Mouse (Mus musculus) gastrocnemius, adult 8-10 months (tissue): ENCODE measurements around the gene S1pr4. TPM values are rescaled to one million over a fixed set of nuclear protein-coding genes. Genes with fewer than 3 reads are reported as not detected.

Experiments used
- DNase-seq, 2 experiments: peaks; one replicate each; pipeline ENCODE4 v3.0.0; 2022; ENCODE audit warnings: low spot score in 2 of 2
- total RNA-seq, 4 experiments: library from RNA; stranded (reverse); gene quantifications; 2 replicates each; pipeline ENCODE4 v1.2.4; 2022

S1pr4 gene
- total RNA-seq, 4 experiments from 2014 or later: 0.27 to 1.0 (median 0.59) TPM

DNA sequence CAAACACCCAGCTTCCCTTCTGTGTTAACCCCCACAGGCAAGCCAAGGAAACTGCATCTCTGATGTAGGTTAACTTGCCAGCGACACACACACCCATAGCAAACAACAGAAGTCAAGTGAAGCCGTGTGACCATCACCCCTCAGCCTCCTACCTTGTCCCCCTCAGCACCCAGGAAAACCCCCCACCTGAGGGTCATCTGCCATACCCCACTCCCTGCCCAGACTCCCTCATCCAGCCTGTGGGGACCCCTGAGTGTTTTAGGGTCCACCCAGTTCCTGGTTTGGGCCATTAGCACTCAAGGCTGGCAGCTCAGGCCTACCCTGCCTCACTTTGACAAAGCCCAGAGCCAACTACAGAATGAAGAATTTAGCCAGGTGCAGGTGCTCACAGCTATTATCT lies 33.9 kb downstream of the S1pr4 start:
- DNase-seq: no peak

DNA sequence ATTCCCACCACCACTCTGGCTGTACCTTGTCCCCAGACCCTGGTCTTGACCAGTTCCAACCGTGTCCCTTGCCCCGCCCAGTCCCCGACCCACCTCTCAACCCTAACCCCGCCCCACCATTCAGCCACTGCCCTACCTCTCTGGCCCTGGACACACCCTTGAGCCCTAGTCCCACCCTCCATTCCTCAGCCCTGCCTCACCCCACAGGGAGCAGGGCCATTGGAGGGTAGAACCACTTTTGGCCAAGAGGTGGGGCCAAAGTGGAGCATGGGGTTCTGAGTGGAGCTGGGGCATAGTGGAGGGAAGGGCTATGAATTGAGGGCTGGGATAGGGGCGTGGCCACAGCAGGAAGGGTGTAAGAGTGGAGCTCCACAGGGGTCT lies 34.7 kb downstream of the S1pr4 start:
- no peak for DNase-seq

DNA sequence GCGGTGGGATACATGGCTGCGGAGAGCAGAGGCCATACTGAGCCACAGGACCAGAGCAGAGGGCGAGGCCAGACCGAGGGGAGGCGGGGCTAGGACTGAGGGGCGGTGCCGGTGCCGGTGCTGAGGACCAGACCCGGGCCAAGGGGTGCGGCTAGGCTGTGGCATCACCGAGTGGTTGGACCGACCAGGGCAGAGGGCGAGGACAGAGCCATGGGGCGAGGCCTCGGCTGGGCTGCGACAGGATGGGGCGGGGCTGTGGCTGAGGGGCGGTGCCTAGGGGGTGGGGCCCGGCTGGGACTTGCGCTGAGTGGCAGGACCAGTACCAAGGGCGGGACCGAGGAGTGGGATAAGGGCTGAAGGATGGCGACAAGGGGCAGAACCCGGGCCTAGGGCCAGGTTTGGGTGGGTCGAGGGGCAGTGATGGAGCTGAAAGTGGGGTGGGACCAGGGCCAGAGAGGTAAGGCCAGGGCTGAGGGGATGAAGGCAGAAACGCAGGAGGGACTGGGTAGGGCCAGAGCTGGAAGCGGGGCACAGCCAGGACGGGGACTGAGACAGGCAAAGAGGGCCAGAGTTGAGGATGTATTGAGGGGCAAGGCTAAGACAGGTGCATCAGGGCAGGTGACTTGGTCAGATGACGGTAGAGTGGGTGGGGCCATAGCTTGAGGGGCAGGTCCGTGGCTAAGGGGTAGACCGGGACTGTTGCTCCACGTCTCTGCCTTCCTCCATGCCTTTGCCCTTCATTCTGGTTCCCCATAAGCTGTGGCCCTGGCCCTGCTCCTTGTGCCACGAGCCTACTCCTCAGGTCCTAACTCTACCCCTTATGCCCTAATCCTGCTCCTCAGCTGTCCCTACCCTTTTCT lies 35.3 kb downstream of the S1pr4 start:
- peak in 1 of 2 experiments; percentile 53 for DNase-seq

DNA sequence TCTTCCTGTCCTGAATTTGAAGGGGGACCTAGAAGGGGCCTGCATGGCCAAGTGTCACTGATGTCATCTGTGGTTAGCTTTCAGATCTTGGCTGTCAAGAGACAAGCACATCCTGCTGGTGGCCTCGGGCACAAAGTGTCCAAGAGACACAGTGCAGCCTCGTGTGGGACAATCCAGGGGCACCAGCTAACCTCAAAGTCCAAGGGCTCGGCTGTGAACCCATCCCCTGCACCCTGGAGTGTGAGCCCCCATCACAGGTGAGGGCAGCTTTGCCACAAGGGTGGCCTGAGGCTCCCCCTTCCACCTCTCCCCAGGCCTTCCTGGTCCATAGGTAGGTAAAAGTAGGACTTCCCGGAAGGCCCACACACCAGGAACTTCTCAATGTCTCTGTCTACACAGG lies 36.4 kb downstream of the S1pr4 start:
- no peak for DNase-seq

DNA sequence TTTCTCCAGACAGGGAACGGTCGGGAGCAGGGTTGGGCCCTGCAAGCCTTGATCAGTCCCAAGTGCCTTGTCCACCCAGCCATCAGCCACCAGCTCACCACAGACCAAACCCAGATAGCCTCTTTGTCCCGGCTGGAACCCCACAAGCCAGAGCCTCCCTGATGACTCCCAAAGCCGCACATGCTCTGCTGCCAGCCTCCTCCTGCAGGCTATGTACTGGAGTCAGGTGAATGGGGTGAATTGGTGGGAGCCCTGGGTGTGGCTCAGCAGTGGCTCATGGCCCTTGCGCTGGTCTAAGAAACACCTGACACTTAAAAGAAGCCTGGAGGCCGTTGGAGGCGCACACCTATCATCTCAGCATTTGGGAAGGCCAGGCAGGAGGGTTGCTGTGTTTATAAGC lies 37.0 kb downstream of the S1pr4 start:
- DNase-seq: no peak

DNA sequence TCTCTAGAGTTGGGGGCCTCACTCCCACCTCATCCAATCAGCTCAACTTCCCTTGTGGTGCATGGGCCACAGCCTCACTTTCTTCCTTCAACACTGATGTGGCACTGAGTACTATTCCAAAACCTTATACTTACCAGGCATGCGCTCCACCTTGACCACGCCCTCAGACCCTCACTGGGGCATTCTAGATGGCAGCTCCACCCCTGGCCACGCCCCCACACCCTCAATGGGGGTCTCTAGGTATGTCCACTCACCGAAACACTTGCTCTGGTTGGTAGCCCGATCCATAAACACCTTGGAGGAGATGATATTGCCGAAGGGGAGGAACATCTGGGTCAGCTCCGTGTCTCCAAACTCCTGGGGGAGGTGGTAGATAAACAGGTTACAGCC lies 37.5 kb downstream of the S1pr4 start:
- no peak for DNase-seq

DNA sequence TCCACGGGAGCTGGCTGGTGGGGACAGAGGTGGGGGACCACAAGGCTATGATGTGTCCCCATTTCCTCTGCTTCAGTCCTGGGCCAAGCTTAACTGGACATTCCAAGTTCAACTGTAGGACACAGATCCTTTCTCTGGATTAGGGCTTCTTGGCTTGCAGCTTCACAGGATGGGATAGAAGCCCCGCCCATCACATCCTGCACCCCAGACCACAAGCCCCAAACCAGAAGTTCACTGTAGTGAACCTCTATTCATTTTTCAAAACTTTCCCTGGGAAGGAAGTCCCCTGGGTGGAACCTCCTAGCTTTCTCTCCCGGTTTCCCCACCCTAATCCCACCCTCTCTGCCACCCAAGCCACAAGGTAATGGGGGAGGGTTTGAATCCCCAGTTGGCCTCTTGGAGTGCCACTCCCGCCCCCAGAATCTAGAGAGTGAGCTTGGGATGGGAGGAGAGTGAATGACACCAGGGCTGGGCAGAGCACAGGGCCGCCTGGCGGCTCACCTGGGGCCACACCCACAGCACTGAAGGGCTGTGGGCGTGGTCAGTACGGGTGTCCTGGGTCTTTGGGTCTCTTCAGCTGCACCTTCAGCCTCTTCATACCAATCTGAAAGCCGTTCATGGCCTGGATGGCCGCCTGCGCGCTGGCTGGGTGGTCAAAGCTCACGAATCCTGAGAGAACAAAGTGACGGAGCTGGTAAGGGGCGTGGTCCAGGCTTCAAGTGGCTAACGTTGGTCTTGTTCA lies 38.1 kb downstream of the S1pr4 start:
- no peak for DNase-seq

DNA sequence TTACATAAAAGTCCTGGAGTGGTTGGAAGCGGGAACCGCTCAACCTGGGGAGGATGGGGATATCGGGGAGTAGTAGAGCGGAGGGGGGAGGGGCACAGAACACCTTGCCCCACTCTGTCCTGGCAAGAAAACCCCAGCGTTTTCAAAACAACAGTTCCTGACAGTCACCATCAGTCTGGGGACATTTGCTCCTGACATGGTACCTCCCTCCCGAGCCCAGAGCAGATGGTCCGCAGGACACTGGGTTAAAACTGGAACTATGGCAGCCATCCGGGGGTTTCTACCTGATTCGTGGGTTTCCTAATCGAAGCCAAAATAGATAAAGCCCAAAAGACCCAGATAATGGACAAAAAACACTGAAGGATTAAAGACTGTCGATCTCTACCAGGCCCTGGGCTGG lies 39.0 kb downstream of the S1pr4 start:
- no peak for DNase-seq

DNA sequence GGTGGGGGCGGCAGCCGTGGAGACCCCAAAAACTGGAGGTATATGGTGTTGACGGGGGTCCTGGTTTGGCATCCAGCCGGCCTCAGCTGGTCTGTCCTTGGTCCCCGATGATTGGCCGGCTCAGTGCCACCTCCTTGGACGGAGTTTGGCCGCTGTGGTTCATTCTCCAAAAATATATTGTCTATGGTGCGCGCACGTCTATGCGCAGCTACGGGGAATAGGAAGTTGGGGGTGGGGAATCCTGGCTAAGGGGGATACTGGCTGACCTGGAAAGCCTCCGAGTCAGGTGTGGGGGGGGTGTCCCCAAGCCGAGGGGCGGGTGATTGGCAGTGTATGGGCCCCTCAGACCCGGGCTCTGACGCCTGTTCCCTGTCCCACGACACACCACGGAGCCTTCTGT lies 39.5 kb downstream of the S1pr4 start:
- DNase-seq: no peak

DNA sequence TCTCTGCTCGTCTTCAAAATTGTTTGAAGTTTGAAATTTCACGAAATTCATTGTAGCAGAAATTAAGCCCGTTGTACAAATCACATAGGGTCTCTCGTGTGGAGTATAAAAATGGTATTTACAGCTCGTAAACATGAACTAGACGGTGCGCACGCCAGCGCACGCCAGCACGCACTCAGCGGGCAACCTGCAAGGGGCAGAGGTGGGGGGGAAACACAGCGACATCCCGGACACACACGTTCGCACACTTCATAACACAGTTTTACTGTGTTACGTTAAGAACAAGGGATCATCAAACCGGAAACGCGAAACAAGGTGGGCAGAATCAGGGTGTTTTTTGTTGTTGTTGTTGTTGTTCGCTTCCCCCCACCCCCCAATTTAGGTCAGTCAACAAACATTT lies 40.5 kb downstream of the S1pr4 start:
- DNase-seq: no peak

DNA sequence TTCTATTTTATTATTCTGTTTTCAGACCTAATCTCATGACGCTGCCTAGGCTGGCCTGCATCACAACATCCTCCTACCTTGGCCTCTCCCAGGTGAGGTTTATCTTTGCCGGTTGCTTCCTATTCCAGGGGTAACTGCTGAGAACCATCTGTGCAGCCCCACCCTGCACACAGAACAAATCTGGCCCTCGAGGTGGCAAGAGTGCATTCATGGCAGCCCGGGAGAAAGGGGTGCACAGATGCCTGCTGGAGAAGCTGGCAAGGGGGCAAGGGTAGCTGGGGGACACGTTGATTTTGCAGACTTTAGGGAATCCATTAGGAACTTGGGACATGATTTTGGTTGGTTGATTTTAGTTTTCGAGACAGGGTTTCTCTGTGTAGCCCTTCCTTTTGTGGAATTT lies 41.7 kb downstream of the S1pr4 start:
- no peak for DNase-seq

DNA sequence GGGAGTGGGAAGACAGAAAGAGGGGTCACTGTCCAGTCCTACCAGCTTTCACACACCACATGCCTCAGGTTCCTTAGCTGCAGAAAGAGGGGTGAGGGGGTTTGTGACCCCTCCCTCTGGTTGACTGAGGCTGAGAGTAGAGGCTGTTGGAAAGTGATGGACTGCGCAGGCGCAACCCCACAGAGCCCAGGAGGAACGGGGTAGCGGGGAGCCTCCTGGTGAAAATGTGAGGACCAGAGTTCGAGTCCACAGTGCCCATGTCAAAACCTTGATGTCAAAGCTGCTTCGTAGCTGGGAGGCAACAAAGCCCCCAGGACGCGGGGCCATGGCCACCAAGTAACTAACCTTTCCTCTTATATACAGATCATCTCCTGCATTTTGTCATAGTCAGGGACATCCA lies 42.3 kb downstream of the S1pr4 start:
- no peak for DNase-seq

DNA sequence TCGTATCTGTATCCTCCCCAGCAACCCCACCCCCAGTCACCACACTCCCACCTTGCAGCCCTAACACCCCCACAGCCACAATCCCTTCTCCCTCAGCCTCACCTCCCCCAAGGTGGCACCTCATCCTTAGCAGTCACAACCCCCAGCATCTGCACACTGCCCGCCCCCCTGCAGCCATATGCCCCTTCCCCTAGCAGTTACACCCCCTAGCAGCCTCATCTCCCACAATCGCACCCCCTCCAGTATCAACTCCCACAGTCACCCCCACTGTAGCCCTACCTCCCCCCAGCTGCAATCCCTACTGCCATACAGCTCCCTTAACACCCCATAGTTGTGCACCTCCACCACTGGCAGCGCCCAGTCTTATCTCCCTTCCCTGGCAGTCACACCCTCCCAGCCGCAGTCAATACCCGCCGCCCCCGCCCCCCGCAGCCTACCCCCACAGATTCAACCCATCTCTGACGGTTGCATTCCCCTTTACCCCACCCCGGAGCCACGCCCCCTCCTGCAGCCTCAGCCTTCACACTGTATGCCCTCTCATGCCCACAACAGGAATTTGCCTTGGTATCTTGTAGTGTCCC lies 42.9 kb downstream of the S1pr4 start:
- DNase-seq: no peak

DNA sequence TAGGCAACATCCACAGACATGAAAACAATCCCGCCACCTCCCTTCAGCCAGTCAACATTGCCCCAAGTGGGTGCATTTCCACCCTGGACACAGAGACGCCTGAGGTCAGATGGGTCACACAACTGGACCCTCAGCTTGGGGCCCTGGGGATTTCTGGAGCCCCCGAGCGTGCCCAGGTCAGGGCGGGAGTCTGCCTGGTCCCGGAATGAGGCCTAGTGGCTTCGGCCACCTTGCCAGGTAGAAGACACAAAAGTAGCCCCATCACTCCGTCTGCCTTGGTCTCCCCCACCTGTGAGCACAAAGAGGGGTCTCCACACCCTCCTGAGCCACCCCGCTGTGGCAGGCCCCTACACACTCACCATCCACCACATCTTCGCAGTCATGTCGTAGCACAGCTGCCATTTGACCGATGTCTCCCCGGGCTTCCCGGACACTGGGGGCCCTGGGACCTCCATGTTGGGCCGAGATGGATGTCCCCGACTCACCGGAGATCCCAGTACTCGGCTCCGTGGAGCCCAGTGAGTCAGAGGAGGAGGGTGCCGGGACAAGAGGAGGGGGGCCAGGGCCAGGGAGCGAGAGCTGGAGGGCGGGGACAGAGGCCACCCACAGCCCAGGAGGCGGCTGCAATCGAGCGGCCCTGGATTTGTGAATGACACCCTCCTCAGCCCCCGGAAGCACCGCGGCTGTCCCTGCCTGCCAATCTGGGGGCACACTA lies 44.6 kb downstream of the S1pr4 start, which contains the start of gene Nfic:
Nfic (minus strand) TSS at position 455 of the 715 bp plus-strand sequence.
- DNase-seq: no peak

DNA sequence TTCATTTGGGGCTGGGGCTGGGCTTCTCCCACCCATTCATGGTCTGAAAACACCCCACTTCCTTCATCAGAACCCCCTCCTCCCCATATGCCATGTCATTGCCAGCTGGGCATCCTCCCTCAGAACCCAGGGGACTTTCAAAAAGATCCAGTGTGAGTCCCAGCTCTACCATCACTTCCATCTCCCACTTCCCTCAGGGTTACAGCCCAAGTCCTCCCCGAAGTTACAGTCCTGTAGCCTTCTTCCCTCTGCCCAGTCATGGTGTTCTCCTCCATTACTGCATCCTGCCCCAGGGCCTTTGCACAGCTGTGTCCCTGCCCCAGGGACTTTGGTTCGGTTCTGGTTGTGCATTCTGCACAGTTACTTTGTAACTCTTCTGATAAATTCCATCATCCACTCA lies 45.8 kb downstream of the S1pr4 start:
- DNase-seq: no peak

DNA sequence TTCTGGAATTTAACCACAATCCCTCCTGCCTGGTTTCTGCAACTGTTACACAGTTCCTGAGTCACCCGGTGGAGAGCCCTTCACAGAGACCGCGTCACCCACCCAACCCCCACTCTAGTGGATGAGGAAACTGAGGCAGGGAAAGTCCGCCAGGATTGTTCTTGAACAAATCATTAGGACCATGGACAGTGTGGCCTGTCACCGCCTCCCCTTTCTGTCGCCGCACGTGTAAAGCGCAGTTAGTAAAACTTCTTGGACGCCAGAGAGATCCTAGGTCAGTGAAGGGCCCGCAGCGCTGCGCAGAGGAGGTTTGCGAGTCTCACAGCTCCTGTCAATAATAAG lies 47.0 kb downstream of the S1pr4 start:
- DNase-seq: no peak

DNA sequence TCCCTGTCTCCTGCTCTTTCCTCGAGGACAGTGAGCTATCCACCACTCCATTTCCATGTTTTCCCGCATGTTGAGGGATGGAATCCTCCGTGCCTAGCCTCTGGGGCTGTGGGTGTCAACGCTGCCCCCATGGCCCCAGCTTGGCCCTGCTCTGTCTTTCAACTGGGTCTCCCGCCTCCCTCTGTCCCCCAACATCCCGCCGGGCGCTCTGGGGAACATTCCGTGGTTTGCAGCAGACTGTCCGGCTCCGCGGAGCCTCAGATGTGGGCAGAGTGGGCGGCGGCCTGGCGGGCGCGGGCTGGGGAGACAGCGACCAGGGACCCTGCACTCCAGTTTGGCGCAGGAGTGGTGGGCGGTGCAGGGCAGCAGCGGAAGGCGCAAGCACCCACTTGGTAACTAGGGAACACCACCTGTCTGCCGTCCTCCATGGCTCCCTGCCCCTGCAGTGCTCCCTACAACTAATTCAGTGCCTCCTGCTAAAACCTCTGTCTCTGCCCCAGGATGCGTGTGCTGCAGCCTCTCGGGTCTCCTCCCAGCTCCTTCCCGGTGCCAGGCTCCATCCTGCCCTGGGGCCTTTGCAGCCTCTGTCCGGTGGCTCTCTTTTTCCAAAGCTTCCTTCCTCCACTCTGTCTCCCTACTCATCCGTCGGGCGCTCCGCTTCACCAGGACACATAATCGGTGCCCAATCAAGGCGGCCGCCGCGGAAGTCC lies 47.5 kb downstream of the S1pr4 start:
- no peak for DNase-seq

DNA sequence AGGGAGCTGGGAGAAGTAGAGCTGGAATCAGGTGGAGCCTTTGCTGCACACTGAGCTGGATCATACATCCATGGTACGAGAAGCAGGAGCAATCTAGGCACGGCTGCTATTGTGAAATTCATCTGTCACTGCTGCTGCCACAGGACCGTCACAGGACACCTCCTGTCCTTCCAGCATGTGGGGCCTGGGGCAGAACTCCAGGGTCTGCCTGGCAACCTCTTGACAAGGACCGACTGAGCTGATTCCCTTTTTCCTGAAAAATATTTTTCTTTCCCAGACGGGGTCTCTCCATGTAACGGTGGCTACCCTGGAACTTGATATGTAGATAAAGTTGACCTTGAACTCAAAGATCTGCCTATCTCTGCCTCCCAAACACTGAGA lies 48.6 kb downstream of the S1pr4 start:
- DNase-seq: no peak

DNA sequence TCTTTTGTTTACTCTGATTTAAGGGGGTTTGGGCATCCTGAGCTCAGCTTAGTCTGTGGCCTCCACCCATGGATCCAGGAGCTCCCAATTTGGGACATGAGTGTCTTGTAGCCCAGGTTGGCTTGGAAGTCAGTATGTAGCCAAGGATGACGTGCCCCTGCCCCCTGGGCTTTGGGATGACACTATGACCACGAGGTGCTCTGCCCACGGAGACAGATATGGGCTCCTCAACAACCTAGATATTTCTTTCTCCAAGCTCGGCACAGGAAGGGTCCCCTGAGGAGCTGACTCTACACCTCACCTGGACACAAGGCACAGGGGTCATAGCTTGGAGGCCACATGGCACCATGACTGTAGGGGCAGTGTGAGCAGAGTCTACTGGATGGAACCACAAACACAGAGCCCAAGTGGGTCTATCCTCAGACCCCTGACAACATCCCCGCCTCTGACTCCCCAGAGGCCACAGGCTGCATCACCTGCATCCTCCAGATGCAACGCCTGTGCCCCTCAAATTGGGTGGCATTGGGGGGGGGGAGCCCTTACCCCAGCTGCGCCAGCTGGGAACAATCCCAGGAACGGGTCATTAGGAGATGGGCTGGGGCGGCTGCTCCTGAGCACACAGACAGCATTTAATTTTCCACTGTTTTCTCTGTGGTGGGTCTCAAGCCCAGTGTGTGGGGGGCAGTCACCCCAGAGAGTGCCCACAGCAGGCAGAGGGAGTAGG lies 49.1 kb downstream of the S1pr4 start:
- DNase-seq: no peak

DNA sequence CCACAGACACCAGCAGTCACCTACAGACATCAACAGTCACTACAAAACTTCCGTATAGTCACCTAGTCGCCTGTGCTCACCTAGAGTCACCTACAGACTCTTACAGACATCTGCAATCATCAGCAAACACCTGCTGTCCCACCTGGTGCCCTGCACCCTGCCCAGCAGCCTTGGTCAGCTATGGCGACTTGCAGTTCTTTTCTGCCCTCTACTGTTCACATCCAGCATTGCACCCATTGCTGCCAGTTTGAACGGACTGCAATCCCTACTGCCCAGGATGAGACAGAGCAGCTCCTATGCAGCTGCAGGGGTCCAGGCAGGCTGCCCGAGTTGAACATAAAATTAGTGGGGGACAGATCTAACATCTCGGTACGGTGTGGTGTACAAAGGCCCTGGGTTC lies 49.8 kb downstream of the S1pr4 start:
- DNase-seq: peak; percentile 54 to 69
